Mouse (Mus musculus): ENCODE measurements around the gene Copg2. TPM values are rescaled to one million over a fixed set of nuclear protein-coding genes. Genes with fewer than 3 reads are reported as not detected.

The Copg2 gene
- 15.9 and 19.8 TPM in 2 replicates for polyA plus RNA-seq (2015; fragmentation: Nextera tagmentation; extraction: Ambion mirVana)

- under 1% methylated on average over 50 of the region's 83 CpGs for WGBS
- H3K4me3 ChIP-seq (ENCODE audit: low read depth, low read length): peak within 1 kb of the TSS; percentile 84
- H3K4me1 ChIP-seq (ENCODE audit: insufficient read depth, low read depth, low read length): no peaks in the 10 kb centered on the region; the same call in 1 of the 2 replicates
- TF ChIP-seq EP300 (IDR thresholded peaks at IDR 0.05) (no peak), CTCF (IDR thresholded peaks at IDR 0.05) (peak; percentile 51)
- H3K27me3 ChIP-seq (replicated peaks; ENCODE audit: insufficient read depth, low read length): no peaks in the 10 kb centered on the region
- H3K9me3 ChIP-seq (ENCODE audit: low read length): no peaks in the 10 kb centered on the region
- ATAC-seq: peak; percentile 100
- H3K27ac ChIP-seq (ENCODE audit: low read length): peak within 1 kb of the TSS; percentile 93
- peak; percentile 96 for DNase-seq (ENCODE audit: low spot score)
- peak within 1 kb of the TSS; percentile 66 for H3K4me2 ChIP-seq (replicated peaks; ENCODE audit: low read depth, low read length)
- peak within 1 kb of the TSS; percentile 76 for H3K9ac ChIP-seq (replicated peaks; ENCODE audit: low read depth)
- H3K36me3 ChIP-seq (ENCODE audit: insufficient read depth, low read length): no peaks in the 10 kb centered on the region
Measured at GRCm38 (mm10) chr6:30896195-30896985, at the start of gene Copg2. Gene Copg2 (minus strand): TSS chr6:30896794.

- no peak for ATAC-seq
- no peaks in the 10 kb centered on the region for H3K27me3 ChIP-seq (replicated peaks; ENCODE audit: insufficient read depth, low read length)
- TF ChIP-seq CTCF (IDR thresholded peaks at IDR 0.05) (no peak), EP300 (IDR thresholded peaks at IDR 0.05) (no peak)
- H3K9me3 ChIP-seq (ENCODE audit: low read length): no peaks in the 10 kb centered on the region
- no peak overlapping the region for H3K9ac ChIP-seq (replicated peaks; ENCODE audit: low read depth)
- 40% methylated on average over 5 of the region's 5 CpGs for whole genome bisulfite sequencing
- H3K27ac ChIP-seq (ENCODE audit: low read length): no peak overlapping the region
- H3K4me2 ChIP-seq (replicated peaks; ENCODE audit: low read depth, low read length): no peak overlapping the region
- no peak for DNase-seq (ENCODE audit: low spot score)
- H3K4me1 ChIP-seq (ENCODE audit: insufficient read depth, low read depth, low read length): no peaks in the 10 kb centered on the region
- no peak overlapping the region for H3K4me3 ChIP-seq (ENCODE audit: low read depth, low read length)
- H3K36me3 ChIP-seq (ENCODE audit: insufficient read depth, low read length): no peaks in the 10 kb centered on the region
Measured at GRCm38 (mm10) chr6:30939264-30939663, 42.7 kb upstream of the Copg2 start.

- no peaks in the 10 kb centered on the region for H3K4me1 ChIP-seq (ENCODE audit: insufficient read depth, low read depth, low read length)
- H3K9ac ChIP-seq (replicated peaks; ENCODE audit: low read depth): no peak overlapping the region
- no peak for ATAC-seq
- WGBS: 43% methylated on average over 2 of the region's 2 CpGs
- H3K9me3 ChIP-seq (ENCODE audit: low read length): no peaks in the 10 kb centered on the region
- no peaks in the 10 kb centered on the region for H3K27me3 ChIP-seq (replicated peaks; ENCODE audit: insufficient read depth, low read length)
- peak; percentile 51 for TF ChIP-seq CTCF (IDR thresholded peaks at IDR 0.05)
- TF ChIP-seq EP300 (IDR thresholded peaks at IDR 0.05): no peak
- H3K4me3 ChIP-seq (ENCODE audit: low read depth, low read length): no peak overlapping the region
- no peak overlapping the region for H3K27ac ChIP-seq (ENCODE audit: low read length)
- H3K36me3 ChIP-seq (ENCODE audit: insufficient read depth, low read length): no peaks in the 10 kb centered on the region
- DNase-seq (ENCODE audit: low spot score): peak; percentile 44
- no peak overlapping the region for H3K4me2 ChIP-seq (replicated peaks; ENCODE audit: low read depth, low read length)
Measured at GRCm38 (mm10) chr6:30922821-30923220, 26.2 kb upstream of the Copg2 start.

- Histone ChIP-seq H3K9me3 (ENCODE audit: low read length) (no peaks in the 10 kb centered on the region), H3K9ac (replicated peaks; ENCODE audit: low read depth) (no peak overlapping the region), H3K4me3 (ENCODE audit: low read depth, low read length) (no peak overlapping the region), H3K27ac (ENCODE audit: low read length) (no peak overlapping the region), H3K36me3 (ENCODE audit: insufficient read depth, low read length) (no peaks in the 10 kb centered on the region), H3K27me3 (replicated peaks; ENCODE audit: insufficient read depth, low read length) (no peaks in the 10 kb centered on the region), H3K4me2 (replicated peaks; ENCODE audit: low read depth, low read length) (no peak overlapping the region), H3K4me1 (ENCODE audit: insufficient read depth, low read depth, low read length) (no peaks in the 10 kb centered on the region)
- no peak for ATAC-seq
- 65% methylated on average over 9 of the region's 11 CpGs for WGBS
- TF ChIP-seq EP300 (IDR thresholded peaks at IDR 0.05) (no peak), CTCF (IDR thresholded peaks at IDR 0.05) (no peak)
- DNase-seq (ENCODE audit: low spot score): no peak
Measured at GRCm38 (mm10) chr6:30921826-30922225, 25.2 kb upstream of the Copg2 start.

- Histone ChIP-seq H3K27ac (ENCODE audit: low read length) (no peak overlapping the region), H3K27me3 (replicated peaks; ENCODE audit: insufficient read depth, low read length) (no peaks in the 10 kb centered on the region), H3K9me3 (ENCODE audit: low read length) (no peaks in the 10 kb centered on the region), H3K9ac (replicated peaks; ENCODE audit: low read depth) (peak overlapping the region; percentile 19; the same call in 1 of the 2 replicates), H3K4me1 (ENCODE audit: insufficient read depth, low read depth, low read length) (no peaks in the 10 kb centered on the region), H3K36me3 (ENCODE audit: insufficient read depth, low read length) (no peaks in the 10 kb centered on the region), H3K4me3 (ENCODE audit: low read depth, low read length) (peak overlapping the region; percentile 23), H3K4me2 (replicated peaks; ENCODE audit: low read depth, low read length) (peak overlapping the region; percentile 43)
- DNase-seq (ENCODE audit: low spot score) (peak; percentile 34), ATAC-seq (no peak)
- no peak for TF ChIP-seq CTCF (IDR thresholded peaks at IDR 0.05)
- no peak for TF ChIP-seq EP300 (IDR thresholded peaks at IDR 0.05)
- 16% methylated on average over 21 of the region's 21 CpGs for WGBS
Measured at GRCm38 (mm10) chr6:30920834-30921675, 24.5 kb upstream of the Copg2 start.

- Histone ChIP-seq H3K4me1 (ENCODE audit: insufficient read depth, low read depth, low read length) (no peaks in the 10 kb centered on the region), H3K27ac (ENCODE audit: low read length) (no peak within 1 kb of the TSS), H3K4me2 (replicated peaks; ENCODE audit: low read depth, low read length) (no peak within 1 kb of the TSS), H3K9me3 (ENCODE audit: low read length) (no peaks in the 10 kb centered on the region), H3K27me3 (replicated peaks; ENCODE audit: insufficient read depth, low read length) (no peaks in the 10 kb centered on the region), H3K36me3 (ENCODE audit: insufficient read depth, low read length) (no peaks in the 10 kb centered on the region), H3K4me3 (ENCODE audit: low read depth, low read length) (no peak within 1 kb of the TSS), H3K9ac (replicated peaks; ENCODE audit: low read depth) (no peak within 1 kb of the TSS)
- 85% methylated on average over 2 of the region's 2 CpGs for WGBS
- TF ChIP-seq CTCF (IDR thresholded peaks at IDR 0.05) (no peak), EP300 (IDR thresholded peaks at IDR 0.05) (no peak)
- no peak for DNase-seq (ENCODE audit: low spot score)
- no peak for ATAC-seq
Measured at GRCm38 (mm10) chr6:30915473-30915872, 18.9 kb upstream of the Copg2 start, which contains the start of gene Tsga13. Gene Tsga13 (minus strand): TSS chr6:30915573.

All from lung, postnatal 0 days (tissue).